Mouse (Mus musculus) granulocyte monocyte progenitor cell, adult 5-6 weeks (primary cell): ENCODE measurements around the gene Gtf3c2. TPM values are rescaled to one million over a fixed set of nuclear protein-coding genes. Genes with fewer than 3 reads are reported as not detected.

Experiments used
- ATAC-seq: replicated peaks from 2 replicates; pipeline ENCODE4 v1.8.0; 2016; ENCODE audit warnings: mild to moderate bottlenecking, moderate TSS enrichment, inconsistent platforms; ENCODE audit not compliant: poor library complexity, severe bottlenecking
- total RNA-seq, 2 experiments: library from RNA; stranded (forward) in 1 of 2; stranded (reverse) in 1 of 2; fragments of 200-712, 200-1000 nt in 1 of 2; fragments of >200 nt in 1 of 2; fragmentation: Nextera tagmentation in 1 of 2; gene quantifications; 2 replicates each; pipeline ENCODE4 v1.2.3; 2014 to 2017

The Gtf3c2 gene
- total RNA-seq, 2 experiments from 2014 or later, result 52.0 to 94.6 TPM

- ATAC-seq, result no peak
These were observed 18.8 kb upstream of the Gtf3c2 start for GRCm38 (mm10) chr5:31198616-31199320.

DNA sequence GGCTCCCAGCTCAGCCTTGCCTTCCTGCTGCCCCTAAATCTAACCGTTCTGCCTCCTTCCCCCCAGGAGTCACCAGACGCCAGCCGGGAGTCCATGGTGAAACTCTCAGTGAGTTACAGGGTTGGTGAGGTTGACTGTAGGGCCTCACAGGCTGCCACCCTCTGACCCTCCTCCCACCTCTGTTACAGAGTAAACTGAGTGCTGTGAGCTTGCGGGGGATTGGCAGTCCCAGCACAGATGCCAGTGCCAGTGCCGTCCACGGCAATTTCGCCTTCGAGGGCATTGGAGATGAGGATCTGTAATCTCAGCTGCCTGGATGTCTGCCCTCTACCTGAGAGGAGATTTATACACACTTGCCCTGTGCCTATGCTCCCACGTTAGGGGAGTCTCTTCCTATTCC lies 18.2 kb upstream of the Gtf3c2 start:
- ATAC-seq, result no peak

DNA sequence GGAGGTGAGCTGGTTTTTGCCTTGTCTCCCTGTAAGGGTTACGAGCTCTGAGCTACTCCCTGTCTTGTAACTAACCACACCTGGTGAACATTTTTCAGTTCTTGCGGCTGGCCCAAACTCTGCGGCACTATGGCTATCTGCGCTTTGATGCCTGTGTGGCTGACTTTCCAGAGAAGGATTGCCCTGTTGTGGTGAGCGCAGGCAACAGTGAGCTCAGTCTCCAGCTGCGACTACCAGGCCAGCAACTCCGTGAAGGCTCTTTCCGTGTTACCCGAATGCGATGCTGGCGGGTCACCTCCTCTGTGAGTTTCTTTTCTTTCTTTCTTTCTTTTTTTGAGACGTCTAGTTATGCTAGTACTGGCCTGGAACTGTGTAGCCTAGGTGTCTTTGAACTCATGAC lies 17.1 kb upstream of the Gtf3c2 start:
- ATAC-seq, result no peak

DNA sequence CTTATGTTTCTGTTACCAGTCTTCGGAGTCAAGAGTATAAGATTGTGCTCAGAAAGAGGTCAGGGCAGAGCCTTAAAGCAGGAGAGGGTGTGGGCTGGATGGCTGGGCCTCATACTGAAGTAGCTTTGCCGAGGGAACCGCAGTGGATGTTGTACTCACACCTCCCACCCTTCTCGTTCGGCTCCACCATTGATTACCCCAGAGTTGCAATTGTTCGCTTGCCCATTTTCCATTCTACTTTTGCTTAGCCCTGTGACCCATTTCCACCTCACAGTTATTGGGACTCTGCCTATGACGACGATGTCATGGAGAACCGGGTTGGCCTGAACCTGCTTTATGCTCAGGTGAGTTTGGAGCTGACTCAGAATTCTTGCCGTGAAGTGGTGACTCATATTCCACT lies 16.3 kb upstream of the Gtf3c2 start:
- ATAC-seq, result no peak

- no peak for ATAC-seq
These were observed 15.7 kb upstream of the Gtf3c2 start for GRCm38 (mm10) chr5:31195671-31196070.

DNA sequence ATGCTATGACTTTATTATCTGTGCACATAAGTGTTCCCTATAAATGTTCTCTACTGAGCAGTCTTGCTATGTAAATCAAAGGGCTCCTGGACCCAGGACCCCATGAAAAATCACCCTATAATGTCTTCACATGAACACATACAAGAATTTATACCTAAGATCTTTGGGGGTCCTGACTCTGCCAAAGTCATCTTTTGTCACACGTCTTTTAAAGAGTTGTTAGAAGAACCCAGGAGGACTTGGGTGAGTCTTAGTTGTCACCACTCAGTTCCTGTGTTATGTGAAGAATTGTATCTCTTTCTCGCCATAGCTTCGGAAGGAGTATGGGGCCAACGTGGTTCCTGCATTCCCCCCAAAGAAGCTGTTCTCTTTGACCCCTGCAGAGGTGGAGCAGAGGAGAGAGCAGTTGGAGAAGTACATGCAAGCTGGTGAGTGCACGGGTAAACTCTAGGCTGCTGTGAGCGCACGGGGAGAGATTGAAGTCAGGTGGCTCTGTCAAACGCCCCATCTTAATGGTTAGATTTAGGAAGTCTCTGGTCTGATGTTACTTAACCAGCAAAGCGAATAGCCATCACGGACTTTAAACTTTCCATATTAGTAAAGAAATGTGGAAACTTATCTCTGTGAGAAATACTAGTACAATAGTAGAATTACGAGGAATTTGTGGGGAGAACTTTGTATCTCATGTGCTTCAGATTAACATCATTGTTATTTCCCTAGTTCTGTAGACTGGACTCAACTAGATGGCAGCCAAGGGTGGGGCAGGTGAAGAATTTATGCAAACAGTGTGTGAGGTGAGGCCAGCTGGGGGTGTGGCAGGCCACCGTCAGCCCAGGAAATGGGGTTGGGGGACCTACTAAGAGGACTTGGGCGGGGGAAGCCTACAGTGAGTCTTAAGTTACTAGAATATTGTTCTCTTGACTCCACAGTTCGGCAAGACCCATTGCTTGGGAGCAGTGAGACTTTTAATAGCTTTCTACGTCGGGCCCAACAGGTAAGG lies 14.8 kb upstream of the Gtf3c2 start:
- no peak for ATAC-seq

GRCm38 (mm10) chr5:31193631-31194281 lies 13.8 kb upstream of the Gtf3c2 start:
- peak; percentile 20 for ATAC-seq

DNA sequence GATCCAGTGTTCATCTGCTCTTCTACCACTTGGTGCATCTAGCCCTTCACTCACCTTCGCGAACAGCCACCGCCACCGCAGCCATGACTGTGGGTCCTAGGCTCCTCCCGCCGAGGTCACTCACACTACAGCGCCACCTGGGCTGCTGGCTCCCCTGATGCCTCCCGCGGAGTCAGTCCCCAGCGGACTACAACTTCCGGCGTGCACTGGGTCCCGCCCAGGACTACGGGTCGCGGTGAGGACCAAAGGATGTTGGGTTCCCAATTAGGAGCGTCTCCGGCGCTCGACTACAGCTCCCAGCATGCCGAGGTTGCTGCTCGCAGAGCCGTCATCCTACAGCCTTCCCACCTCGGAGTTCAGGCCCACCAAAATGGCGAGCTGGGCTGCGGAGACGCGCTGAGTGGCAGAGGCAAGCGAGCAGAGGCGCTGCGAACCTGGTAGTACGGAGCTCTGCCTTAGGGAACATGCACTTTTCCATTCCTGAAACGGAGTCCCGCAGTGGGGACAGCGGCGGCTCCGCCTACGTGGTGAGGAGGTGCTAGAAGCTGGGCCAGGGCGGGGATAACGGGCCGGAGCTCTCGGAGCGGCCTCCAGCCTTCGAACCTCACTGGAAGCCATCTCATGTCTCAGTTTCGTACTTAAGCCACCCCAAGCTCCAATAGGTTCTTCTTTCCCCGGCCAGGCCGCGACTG lies 13.1 kb upstream of the Gtf3c2 start, which contains the start of the genes Snx17 and Eif2b4:
Snx17 (plus strand) TSS at position 289 of the 692 bp plus-strand sequence.
Eif2b4 (minus strand) TSS at position 492 of the 692 bp plus-strand sequence.
- peak; percentile 93 for ATAC-seq

DNA sequence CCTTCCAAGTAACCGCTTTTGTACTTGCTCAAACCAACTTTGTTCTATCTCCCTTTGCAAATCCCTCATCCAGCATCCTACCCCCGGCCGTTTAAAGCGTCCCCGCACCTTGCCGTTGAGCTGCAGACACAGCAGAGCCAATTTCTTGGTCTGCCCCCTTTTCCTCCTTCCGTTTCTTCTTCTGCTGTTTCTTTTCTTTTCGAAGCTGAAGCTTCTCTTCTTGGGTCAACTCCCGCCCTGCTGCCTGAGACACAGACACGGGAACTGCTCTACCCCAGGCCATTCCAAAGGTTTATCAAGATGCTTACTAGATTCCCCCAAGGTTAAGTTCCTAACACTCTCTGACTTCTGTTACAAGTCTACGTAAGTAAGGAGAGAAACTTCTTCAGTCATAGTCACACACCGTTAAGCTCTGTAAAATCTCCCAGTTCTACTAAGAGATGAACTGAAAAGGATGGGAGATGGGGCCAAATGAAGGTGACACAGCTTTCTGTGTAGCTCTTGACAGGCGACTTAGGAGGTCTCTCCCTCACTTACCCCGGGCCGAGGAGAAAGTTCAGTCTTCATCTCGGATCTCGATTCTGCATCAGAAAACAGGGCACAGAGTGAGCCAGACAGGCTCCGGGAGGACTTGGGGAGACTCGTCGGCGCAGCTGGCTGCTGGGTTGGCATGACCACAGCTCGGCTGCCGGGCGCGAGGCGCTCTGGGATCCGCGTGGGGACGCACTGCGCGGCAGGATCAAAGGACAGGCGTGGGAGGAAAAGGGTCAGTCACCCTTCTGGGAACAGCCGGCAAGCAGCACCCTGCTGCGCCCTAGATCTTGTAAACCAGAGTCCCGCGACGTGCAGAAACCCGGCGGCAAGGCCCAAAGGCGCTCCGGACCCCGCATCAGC lies 12.3 kb upstream of the Gtf3c2 start:
- peak; percentile 28 for ATAC-seq

- no peak for ATAC-seq
These were observed 10.3 kb upstream of the Gtf3c2 start for GRCm38 (mm10) chr5:31190201-31190600.

- ATAC-seq, result no peak
These were observed 8.4 kb upstream of the Gtf3c2 start for GRCm38 (mm10) chr5:31188223-31188840.

DNA sequence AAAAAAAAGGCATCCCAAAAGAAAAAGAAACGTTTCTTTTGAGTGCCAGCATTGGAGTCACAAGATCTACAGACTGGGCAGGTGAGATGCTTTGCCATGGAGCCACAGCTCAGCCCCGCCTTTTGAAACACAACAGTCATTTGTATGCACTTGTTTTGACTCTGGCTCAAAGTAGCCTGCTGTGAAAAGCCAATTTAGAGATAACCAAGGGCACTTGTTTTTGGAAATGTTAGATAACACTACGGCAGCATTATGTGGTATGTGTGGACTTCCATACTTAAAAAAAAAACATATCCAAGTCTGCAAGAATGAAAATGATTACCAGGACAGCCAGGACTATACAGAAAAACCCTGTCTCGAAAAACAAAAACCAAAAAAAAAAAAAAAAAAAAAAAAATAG lies 3.7 kb upstream of the Gtf3c2 start:
- ATAC-seq, result no peak

GRCm38 (mm10) chr5:31181183-31181770 lies 1.3 kb upstream of the Gtf3c2 start:
- no peak for ATAC-seq

GRCm38 (mm10) chr5:31179301-31179765 lies 611 bp downstream of the Gtf3c2 start:
- peak; percentile 69 for ATAC-seq

DNA sequence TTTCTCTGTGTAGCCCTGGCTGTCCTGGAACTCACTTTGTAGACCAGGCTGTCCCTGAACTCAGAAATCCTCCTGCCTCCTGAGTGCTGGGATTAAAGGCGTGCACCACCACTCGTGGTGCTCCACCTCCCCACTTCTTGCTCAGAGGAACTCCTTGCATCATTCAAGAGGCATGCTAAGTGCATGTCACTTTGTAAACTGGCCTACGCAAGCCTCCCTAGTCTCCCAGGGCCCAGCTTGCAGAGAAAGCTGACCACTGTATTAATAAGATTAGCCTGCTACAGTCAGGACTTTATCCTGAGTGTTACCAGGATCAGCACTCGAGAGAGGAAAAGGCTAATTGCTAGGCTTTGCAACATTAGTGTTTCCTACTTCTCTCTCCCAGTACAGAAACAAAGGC lies 11.3 kb downstream of the Gtf3c2 start:
- ATAC-seq, result no peak

DNA sequence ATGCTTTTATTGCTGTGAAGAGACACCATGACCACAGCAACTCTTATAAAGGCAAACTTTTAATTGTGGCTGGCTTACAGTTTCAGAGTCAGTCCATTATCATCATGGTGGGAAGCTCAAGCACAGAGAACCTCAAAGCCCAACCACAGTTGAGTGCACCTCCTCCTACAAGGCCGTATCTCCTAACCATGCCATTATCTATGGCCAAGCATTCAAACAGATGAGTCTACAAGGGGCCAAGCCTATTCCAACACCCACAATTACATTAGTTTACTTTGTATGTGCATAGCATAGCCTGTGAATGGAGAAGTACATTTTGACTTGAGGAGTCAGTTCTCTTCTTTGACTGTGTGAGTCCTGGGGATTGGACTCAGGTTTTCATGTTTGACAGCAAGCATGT lies 15.1 kb downstream of the Gtf3c2 start:
- ATAC-seq, result no peak

DNA sequence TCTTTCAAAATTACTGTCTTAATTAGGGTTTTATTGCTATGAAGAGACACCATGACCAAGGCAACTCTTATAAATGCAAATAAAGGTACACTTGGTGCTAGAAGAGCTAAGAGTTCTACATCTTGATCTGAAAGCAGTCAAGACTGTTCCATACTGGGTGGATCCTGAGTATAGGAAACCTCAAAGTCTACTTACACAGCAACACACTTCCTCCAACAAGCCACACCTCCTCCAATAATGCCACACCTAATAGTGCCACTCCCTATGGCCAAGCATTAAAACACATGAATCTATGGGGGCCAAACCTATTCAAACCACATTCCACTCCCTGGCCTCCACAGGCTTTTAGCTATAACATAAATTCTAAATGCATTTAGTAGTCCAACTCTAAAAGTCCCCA lies 17.5 kb downstream of the Gtf3c2 start:
- ATAC-seq, result no peak

GRCm38 (mm10) chr5:31154152-31154553 lies 25.8 kb downstream of the Gtf3c2 start, which contains the start of gene Mpv17:
TSS of gene Mpv17 (minus strand) at chr5:31154251.
- peak; percentile 88 for ATAC-seq
